Mouse (Mus musculus) lung, adult 2 months (tissue): ENCODE measurements around the gene Ten1. TPM values are rescaled to one million over a fixed set of nuclear protein-coding genes. Genes with fewer than 3 reads are reported as not detected.

ENCODE experiments used
- DNase-seq: peaks from one replicate; pipeline ENCODE4 v3.0.0; 2022
- H3K4me1 ChIP-seq: fragments of 200-500 bp; 2 replicates; pipeline ENCODE4 v1.6.1; 2011; ENCODE audit warnings: low read length; ENCODE audit not compliant: control insufficient read depth, insufficient read depth
- H3K4me3 ChIP-seq: fragments of 200-500 bp; replicated peaks from 2 replicates; pipeline ENCODE3; 2011; ENCODE audit warnings: low read depth, mild to moderate bottlenecking, control low read depth, low read length; ENCODE audit errors: extremely low read depth
- CTCF ChIP-seq: fragments of 200-500 bp; IDR thresholded peaks from 2 replicates; pipeline ENCODE4 v1.5.1; 2011; ENCODE audit warnings: mild to moderate bottlenecking, low read length, control low read depth; ENCODE audit not compliant: insufficient read depth
- POLR2A ChIP-seq: fragments of 200-500 bp; IDR thresholded peaks from 2 replicates; pipeline ENCODE4 v1.6.1; 2011; ENCODE audit warnings: low read depth, mild to moderate bottlenecking, control low read depth, low read length, borderline replicate concordance; ENCODE audit errors: extremely low read depth
- WGBS: fragments of 180-500 bp; shearing (Covaris S2); methylation state at CpG from one replicate; pipeline ENCODE4 v1.1.7; 2018; 5-methylcytosine and 5-hydroxymethylcytosine counted together
- polyA plus RNA-seq: library from polyadenylated mRNA; depleted of rRNA; stranded (reverse); fragments of >200 nt; gene quantifications from 2 replicates; pipeline ENCODE4 v1.2.3, GENCODE M21; 2012

Gene Ten1
- polyA plus RNA-seq, 1 experiment = 29.3 TPM

DNA sequence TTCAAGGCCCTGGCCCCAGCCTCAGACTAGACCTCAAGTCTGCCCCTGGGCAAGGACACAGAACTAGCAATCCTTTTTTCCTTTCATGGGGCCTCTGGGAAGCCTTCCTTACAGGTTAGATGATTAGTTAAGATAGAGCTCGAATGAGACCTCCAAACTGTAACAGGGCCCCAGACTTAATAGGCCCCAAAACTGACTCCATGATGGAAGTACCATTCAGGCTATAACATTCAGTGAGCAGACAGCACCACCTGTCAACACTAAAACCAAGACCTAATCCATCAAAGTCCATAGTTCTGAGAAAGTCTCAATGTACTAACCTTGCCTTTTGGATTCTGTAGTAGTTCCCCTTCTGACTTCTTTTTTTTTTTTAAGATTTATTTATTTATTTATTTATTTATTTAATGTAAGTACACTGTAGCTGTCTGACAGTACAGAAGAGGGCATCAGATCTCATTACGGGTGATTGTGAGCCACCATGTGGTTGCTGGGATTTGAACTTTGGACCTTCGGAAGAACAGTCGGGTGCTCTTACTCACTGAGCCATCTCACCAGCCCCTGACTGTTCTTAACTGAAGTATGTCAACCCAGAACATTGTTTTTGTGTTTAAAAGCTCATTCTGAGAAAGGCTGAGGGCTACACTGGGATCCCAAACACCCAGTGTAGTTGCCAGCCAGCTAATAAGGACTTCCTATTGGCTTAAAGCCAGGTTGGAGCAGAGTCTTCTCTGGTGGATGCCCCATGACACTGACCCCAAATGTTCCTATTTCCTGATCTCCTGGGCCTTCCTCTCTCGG is 28.5 kb upstream of the Ten1 start:
- Histone ChIP-seq H3K4me1 (peaks cover 3% of the 10 kb centered on the region; the same call in 1 of the 2 replicates), H3K4me3 (no peak overlapping the region)
- TF ChIP-seq POLR2A (no peak), CTCF (no peak)
- 67% methylated on average over 5 of the region's 5 CpGs for WGBS
- DNase-seq = no peak

- no peak for TF ChIP-seq CTCF
- no peak for TF ChIP-seq POLR2A
- 85% methylated on average over 2 of the region's 2 CpGs for WGBS
- no peak for DNase-seq
Observed at GRCm38 (mm10) chr11:116171959-116172358, 26.7 kb upstream of the Ten1 start.

DNA sequence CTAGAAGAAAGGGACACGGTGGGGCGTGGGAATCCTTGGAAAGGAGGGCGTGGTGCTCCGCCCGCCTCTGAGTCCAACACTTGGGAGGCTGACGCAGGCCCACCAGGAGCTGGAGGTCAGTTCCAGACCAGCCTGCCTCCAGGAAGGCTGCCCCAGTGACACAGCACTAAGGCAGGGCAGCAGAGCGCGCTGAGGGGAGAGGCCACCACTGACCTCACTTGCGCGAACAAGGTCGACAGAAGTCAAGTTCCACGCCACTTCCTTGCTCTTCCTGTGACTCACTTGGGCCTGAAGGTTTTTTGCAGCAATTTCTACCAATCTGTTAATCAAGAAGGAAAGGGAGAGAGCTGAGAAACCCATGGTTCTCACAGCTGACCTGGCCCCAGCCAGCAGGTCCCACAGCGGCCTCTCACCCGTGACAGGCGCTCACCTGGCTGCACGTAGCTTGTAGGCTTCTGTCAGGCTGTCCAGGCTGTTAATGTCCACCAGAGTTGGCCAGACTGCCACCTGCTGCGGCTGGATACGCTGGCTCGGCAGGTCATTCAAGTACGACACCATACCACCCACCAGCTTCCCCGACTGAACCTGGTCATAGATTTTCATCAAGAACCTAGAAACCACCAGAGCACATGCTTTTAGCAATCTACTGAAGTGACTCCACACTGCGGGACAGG is 23.7 kb upstream of the Ten1 start:
- TF ChIP-seq POLR2A (no peak), CTCF (no peak)
- no peak overlapping the region for H3K4me3 ChIP-seq
- no peaks in the 10 kb centered on the region for H3K4me1 ChIP-seq
- DNase-seq = no peak
- 90% methylated on average over 22 of the region's 22 CpGs for WGBS

More at GRCm38 (mm10) chr11:116171959-116172358, 26.7 kb upstream of the Ten1 start:
- Histone ChIP-seq H3K4me1 (peaks cover 3% of the 10 kb centered on the region; the same call in 1 of the 2 replicates), H3K4me3 (no peak overlapping the region)

- no peak overlapping the region for H3K4me3 ChIP-seq
- no peaks in the 10 kb centered on the region for H3K4me1 ChIP-seq
- no peak for TF ChIP-seq CTCF
- no peak for TF ChIP-seq POLR2A
- DNase-seq = no peak
- WGBS = 82% methylated on average over 7 of the region's 7 CpGs
Observed at GRCm38 (mm10) chr11:116176010-116176409, 22.6 kb upstream of the Ten1 start.

- H3K4me1 ChIP-seq = no peaks in the 10 kb centered on the region
- TF ChIP-seq CTCF = no peak
- no peak for TF ChIP-seq POLR2A
- no peak overlapping the region for H3K4me3 ChIP-seq
- WGBS = 75% methylated on average over 20 of the region's 20 CpGs
- peak; percentile 24 for DNase-seq
Observed at GRCm38 (mm10) chr11:116178411-116179121, 20.1 kb upstream of the Ten1 start.

DNA sequence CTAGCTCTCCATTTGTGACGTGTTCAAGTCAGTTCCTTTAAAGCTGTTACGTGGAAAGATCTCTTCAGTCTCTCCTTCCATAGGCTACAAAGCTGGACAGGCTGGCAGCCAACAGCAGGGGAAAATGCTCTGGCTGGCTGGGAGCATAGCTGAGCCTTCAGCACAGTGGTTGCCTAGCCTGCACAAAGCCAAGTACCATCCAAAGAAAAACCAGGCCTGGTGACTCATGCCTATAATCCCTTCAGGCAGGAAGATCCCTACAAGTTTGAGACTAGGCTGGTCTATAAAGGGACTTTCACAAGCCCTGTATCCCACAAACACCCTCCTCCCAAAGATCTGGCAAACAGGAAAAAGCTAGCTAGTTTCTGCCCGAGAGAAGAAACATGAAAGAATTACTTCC is 12.8 kb upstream of the Ten1 start:
- 45% methylated on average over 3 of the region's 3 CpGs for WGBS

DNA sequence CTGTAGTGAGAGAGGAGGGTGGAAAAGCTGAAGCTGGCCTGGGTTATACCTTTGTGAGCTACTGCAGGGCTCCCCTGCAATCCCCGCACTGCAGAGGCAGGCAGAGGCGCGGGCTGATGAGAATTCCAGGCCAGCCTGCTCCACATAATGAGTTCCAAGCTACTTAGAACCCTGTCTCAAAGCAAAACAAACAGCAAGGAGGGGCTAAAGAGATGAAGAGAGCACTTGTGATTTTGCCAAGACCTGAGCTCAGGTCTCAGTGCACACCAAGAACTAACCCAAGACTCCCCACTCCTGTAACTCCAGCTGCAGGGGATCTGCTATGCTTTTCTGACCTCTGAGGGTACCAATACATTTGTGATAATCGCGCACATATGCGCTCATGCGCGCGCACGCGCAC is 12.3 kb upstream of the Ten1 start:
- WGBS = 85% methylated on average over 11 of the region's 11 CpGs
- no peak for TF ChIP-seq POLR2A
- no peak for TF ChIP-seq CTCF
- Histone ChIP-seq H3K4me3 (no peak overlapping the region), H3K4me1 (peaks cover 12% of the 10 kb centered on the region)
- DNase-seq = no peak

More for the DNA sequence above, 12.8 kb upstream of the Ten1 start:
- TF ChIP-seq CTCF (no peak), POLR2A (no peak)
- DNase-seq = no peak
- peaks cover 12% of the 10 kb centered on the region for H3K4me1 ChIP-seq
- H3K4me3 ChIP-seq = no peak overlapping the region

DNA sequence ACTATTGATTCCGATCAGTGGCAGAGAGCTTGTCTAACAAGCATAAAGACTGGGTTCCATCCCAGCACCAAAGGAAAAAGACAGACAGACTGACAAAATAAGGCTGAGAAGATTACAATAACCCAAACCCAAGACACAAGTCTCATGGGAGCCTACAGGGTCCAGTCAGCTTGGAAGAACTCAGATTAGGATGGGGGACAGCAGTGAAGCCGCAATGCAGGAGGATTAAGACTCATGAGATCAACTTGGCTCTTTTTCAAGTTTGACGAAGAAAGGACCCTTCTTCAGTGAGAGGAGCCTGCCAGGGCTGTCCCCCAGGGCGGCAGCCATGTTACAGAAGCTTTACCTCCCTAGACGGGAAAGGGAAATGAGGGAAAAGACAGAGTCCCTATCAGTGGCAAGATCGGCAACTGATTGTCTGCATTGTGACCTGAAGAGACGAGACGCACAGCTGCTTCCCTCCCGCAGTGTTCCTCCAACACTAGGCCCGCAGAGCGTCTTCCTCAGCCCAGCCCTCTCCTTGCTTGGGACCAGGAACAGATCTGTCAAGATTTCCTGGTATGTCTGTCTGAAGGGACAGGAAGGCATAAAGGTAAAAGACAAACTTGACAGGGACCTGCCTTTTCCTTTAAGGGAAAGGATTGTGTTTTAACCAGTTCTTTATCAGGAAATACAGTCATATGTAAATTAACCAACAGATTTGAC is 11.3 kb upstream of the Ten1 start:
- TF ChIP-seq POLR2A (no peak), CTCF (no peak)
- WGBS = 42% methylated on average over 11 of the region's 11 CpGs
- H3K4me3 ChIP-seq = no peak overlapping the region
- DNase-seq = no peak
- H3K4me1 ChIP-seq = peaks cover 12% of the 10 kb centered on the region

DNA sequence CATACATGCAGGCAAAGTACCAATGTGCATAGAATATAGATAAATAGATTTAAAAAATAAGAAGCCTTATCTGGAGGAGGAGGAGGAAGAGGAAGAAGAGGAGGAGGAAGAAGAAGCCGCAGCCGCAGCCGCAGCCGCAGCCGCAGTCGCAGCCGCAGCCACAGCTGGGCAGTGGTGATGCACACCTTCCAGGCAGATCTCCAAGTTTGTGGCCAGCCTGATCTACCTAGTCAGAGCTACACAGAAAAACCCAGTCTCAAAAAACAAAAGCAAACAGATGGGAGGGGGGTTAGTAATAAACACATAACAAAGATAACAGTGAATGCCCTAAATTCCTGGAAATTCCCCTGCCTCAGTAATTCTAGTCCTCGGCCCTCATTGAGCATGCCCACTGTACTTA is 4.0 kb upstream of the Ten1 start:
- no peak overlapping the region for H3K4me3 ChIP-seq
- no peak for DNase-seq
- 75% methylated on average over 8 of the region's 8 CpGs for WGBS
- peaks cover 16% of the 10 kb centered on the region for H3K4me1 ChIP-seq
- no peak for TF ChIP-seq CTCF
- TF ChIP-seq POLR2A = no peak

DNA sequence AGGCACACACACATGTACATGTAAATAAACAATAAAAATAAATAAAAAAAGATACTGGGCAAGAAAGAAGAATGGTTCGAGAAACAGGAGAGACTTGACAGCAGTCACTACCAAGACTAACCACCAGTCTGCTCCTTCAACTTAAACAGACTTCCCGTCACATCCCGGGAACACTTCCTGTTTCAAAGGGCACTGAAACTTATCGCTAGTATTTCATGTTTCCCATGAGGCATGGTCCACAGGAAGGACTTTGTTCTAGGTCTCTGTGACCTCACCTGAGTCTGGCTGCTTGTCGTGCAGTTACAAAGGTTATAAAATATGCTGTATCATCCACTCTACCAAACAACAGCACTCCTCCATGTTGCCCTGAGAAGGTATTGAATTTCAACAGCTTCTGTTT is 3.4 kb upstream of the Ten1 start:
- DNase-seq = no peak
- 28% methylated on average over 5 of the region's 5 CpGs for WGBS
- Histone ChIP-seq H3K4me1 (peaks cover 16% of the 10 kb centered on the region), H3K4me3 (no peak overlapping the region)
- no peak for TF ChIP-seq CTCF
- TF ChIP-seq POLR2A = no peak
